8 mouse cellular contexts compared by ENCODE assay signal in genomic region chr2:33755633-33756020, GRCm38 (mm10).
DNase-seq lines count a peak whose midpoint lies in the region; ATAC-seq lines count a peak whose summit lies in the region.

No protein-coding gene starts in this region.

- WGBS in midbrain, embryonic 14.5 days = 76% methylated on average over 6 of the region's 6 CpGs
- 76% methylated on average over 6 of the region's 6 CpGs for WGBS in midbrain, embryonic 11.5 days

- H3K27me3 ChIP-seq in midbrain, embryonic 14.5 days (ENCODE audit: control insufficient read depth, insufficient read depth, low read length) = no peaks in the 10 kb centered on the region
- H3K27me3 ChIP-seq in midbrain, embryonic 11.5 days (ENCODE audit: control insufficient read depth, insufficient read depth, low read length) = no peaks in the 10 kb centered on the region

- no peak overlapping the region for H3K4me3 ChIP-seq in midbrain, embryonic 14.5 days (replicated peaks; ENCODE audit: low read depth, low read length)
- H3K4me3 ChIP-seq in midbrain, embryonic 11.5 days (ENCODE audit: low read depth, low read length) = no peak overlapping the region

- H3K4me2 ChIP-seq in midbrain, embryonic 14.5 days (ENCODE audit: low read length) = no peak overlapping the region
- no peak overlapping the region for H3K4me2 ChIP-seq in midbrain, embryonic 11.5 days

- H3K9ac ChIP-seq in midbrain, embryonic 14.5 days (replicated peaks; ENCODE audit: low read length) = 0 out of 2 replicates have a peak overlapping the region, but pooled peaks have one; percentile 0
- no peak overlapping the region for H3K9ac ChIP-seq in midbrain, embryonic 11.5 days (ENCODE audit: low read length)

- H3K4me1 ChIP-seq in midbrain, embryonic 14.5 days (ENCODE audit: control insufficient read depth, insufficient read depth, low read length) = peaks cover 56% of the 10 kb centered on the region
- peaks cover 30% of the 10 kb centered on the region for H3K4me1 ChIP-seq in midbrain, embryonic 11.5 days (ENCODE audit: control insufficient read depth, insufficient read depth, low read length)

- peak; percentile 41 for DNase-seq in adrenal gland, postnatal 14 days
- no peak for DNase-seq in adrenal gland, adult 2 months
- no peak for DNase-seq in midbrain, embryonic 14.5 days
- DNase-seq in midbrain, embryonic 11.5 days (ENCODE audit: low spot score, missing footprints) = no peak
- peak; percentile 13 to 16 for DNase-seq in kidney, postnatal 36 days
- peak; percentile 57 for DNase-seq in lung, postnatal 36 days
- DNase-seq in gastrocnemius, postnatal 10 days = no peak
- DNase-seq in cerebellum, postnatal 14 days = no peak

- peaks cover 20% of the 10 kb centered on the region for H3K36me3 ChIP-seq in midbrain, embryonic 14.5 days (ENCODE audit: control insufficient read depth, insufficient read depth, low read length)
- no peaks in the 10 kb centered on the region for H3K36me3 ChIP-seq in midbrain, embryonic 11.5 days (ENCODE audit: control insufficient read depth, insufficient read depth, low read length)

- H3K9me3 ChIP-seq in midbrain, embryonic 14.5 days (ENCODE audit: control insufficient read depth, low read length) = no peaks in the 10 kb centered on the region
- H3K9me3 ChIP-seq in midbrain, embryonic 11.5 days (ENCODE audit: control insufficient read depth, low read length) = no peaks in the 10 kb centered on the region

- H3K27ac ChIP-seq in midbrain, embryonic 14.5 days (replicated peaks; ENCODE audit: low read depth, low read length) = no peak overlapping the region
- no peak overlapping the region for H3K27ac ChIP-seq in midbrain, embryonic 11.5 days (ENCODE audit: low read depth, low read length)

- ATAC-seq in midbrain, embryonic 14.5 days (ENCODE audit: low FRiP score, low TSS enrichment) = no peak
- no peak for ATAC-seq in midbrain, embryonic 11.5 days (ENCODE audit: low FRiP score)

Comparison
In these comparisons a context has a peak if more than half of its experiments do, and no peak if none do; other contexts are left out.
1. DNase-seq: peak in adrenal gland, postnatal 14 days (single experiment), kidney, postnatal 36 days (2 of 2) and lung, postnatal 36 days (single experiment); none in adrenal gland, adult 2 months (single experiment), midbrain, embryonic 14.5 days (single experiment), midbrain, embryonic 11.5 days (single experiment), gastrocnemius, postnatal 10 days (single experiment) and cerebellum, postnatal 14 days (0 of 2).